Mouse (Mus musculus) brain, adult 2 months (tissue): ENCODE data around the gene Pcsk5.

Experiments
- DNase-seq: peaks from one replicate; pipeline ENCODE4 v3.0.0; 2011; ENCODE audit warnings: low read depth, low spot score

Gene Pcsk5

DNA sequence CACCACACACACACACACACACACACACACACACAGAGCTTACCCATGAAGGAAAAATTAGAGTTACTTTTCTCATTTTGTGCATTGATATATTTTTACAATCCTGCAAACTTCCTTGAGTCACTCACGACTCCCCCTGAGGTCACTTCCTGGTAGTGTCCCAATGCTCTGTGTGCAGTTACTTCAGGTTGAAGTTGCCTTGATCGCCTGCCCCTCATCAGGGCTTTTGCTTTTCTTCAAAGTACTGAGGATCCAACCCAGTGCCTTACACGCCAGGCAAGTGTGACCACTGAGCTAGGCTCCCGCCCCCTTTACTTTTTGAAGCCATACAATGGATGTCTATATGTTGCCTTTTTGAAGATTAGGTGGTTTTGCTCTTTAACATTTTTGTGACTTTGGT, 437.5 kb downstream of the Pcsk5 start:
- no peak for DNase-seq

- no peak for DNase-seq
Observed at GRCm38 (mm10) chr19:17397922-17398321, 439.5 kb downstream of the Pcsk5 start.

DNA sequence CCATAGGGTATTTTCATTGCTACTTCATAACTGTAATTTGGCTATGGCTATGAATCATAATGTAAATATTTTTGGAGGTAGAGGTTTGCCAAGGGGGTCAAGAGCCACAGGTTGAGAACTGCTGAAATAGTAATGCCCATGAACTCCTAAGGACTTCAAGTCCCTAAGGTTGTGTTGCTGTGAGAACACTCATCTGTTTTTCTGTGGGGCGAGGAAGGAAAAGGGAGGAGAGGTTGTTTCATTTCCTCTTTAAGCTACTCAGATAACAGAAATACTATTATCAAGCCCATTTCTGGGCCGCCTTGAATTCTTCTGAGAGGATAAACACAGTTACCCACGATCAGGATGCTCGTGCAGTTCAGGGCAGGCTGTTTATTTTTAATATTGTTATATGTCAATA, 440.6 kb downstream of the Pcsk5 start:
- no peak for DNase-seq

- DNase-seq, result peak; percentile 96
Observed at GRCm38 (mm10) chr19:17393841-17394591, 443.4 kb downstream of the Pcsk5 start, which contains the start of gene Rfk. Gene Rfk (plus strand): TSS chr19:17394043.

- no peak for DNase-seq
Observed at GRCm38 (mm10) chr19:17392866-17393265, 444.6 kb downstream of the Pcsk5 start.

DNA sequence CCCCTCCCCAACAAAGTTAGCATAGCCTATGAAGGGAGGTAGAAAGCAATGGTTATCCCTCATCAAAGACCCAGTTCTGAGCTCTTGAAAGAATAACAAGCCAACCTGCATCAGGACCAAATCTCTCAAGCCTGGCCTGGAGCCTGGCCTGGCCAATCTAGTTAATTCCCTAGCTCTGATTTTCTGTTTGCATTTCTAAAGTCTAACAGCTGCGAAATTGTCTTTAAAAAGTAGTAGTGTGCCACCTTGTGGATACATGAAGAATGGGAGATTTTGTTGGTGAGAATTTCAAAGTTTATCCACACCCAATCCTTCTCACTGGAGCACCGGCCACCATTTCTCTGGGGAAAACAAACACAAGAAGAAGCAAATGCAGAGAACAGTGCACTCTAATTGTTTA, 449.0 kb downstream of the Pcsk5 start:
- peak; percentile 71 for DNase-seq

GRCm38 (mm10) chr19:17386424-17386823, 451.0 kb downstream of the Pcsk5 start:
- peak; percentile 11 for DNase-seq

DNA sequence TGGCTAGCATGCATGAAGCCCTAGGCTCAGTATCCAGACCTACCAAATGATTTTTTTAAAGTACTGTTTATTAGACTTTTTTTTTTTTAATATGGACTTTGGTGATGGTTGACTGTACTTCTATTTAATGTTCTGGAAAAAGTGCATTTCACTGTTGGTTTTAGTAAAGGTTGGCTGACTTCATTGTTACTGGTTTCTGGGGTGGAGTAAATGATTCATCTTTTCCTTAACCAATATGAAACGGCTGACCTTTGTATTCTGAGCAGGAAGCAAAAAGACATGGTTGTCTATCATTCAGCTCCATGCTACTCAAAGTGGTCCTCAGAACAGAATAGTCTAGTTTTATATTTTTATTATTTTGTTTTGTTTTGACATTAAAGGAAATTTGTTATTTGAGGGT, 452.0 kb downstream of the Pcsk5 start:
- DNase-seq, result no peak

DNA sequence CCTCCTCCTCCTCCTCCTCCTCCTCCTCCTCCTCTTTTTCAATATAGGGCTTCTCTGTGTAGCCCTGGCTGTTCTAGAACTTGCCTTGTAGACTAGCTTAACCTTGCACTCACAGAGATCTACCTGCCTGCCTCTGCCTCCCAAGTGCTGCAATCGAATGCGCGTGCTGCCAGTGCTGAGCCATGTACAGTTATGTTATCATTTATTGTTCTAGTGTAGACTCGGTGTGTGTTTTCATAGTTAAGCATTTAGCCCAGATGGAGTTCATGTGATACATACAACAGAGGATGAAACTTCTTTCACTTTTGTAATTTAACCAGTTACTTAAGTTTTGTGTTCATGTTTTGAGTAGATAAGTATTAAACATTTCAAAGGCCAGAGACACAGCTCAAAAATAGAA, 452.4 kb downstream of the Pcsk5 start:
- no peak for DNase-seq

DNA sequence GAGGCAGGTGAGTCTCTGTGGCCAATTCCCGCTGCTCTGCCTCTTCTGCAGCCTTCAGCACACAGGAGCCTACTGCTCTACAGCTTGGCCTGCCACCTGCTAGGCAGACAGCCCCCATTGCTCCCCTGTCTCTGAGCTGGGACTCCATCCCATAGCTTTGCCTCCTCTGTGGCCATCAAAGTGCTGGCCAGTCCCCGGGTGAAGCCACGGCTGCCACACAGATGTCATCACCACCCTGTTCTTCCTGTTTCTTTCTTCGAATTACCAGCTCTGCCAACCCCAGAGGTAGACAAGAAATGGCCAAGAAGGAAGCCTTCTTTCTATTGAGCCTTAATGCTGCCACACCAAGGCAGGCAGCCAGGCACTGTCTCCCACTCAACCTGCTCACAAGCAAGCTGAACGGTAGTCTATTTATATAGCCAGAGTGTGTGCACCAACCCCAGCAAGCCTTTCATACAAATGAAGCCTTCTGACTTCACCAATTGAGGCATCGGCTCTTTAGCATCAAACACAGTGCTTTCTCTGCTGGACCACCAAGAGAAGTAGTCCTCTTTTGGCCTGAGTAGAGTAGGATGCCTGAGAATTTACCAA, 454.5 kb downstream of the Pcsk5 start:
- peak; percentile 60 for DNase-seq
